Mouse (Mus musculus): ENCODE data around the gene Nab1.

The Nab1 gene

GRCm38 (mm10) chr1:52419088-52419819 is 81.2 kb downstream of the Nab1 start:
- intact Hi-C loops (cut with DNase I) = no loop called here
